Mouse (Mus musculus) heart, adult 9 months (tissue): ENCODE measurements around the gene BC048562.

Experiments
- DNase-seq, 2 experiments: peaks; one replicate each; pipeline ENCODE4 v3.0.0; 2022; ENCODE audit warnings: low spot score in 2 of 2

Gene BC048562

GRCm38 (mm10) chr9:108450292-108451169 is 14.2 kb downstream of the BC048562 start:
- no peak for DNase-seq

- DNase-seq: no peak
These were observed 14.8 kb downstream of the BC048562 start for GRCm38 (mm10) chr9:108451170-108451493.

- DNase-seq: no peak
These were observed 15.4 kb downstream of the BC048562 start for GRCm38 (mm10) chr9:108451519-108452160.

DNA sequence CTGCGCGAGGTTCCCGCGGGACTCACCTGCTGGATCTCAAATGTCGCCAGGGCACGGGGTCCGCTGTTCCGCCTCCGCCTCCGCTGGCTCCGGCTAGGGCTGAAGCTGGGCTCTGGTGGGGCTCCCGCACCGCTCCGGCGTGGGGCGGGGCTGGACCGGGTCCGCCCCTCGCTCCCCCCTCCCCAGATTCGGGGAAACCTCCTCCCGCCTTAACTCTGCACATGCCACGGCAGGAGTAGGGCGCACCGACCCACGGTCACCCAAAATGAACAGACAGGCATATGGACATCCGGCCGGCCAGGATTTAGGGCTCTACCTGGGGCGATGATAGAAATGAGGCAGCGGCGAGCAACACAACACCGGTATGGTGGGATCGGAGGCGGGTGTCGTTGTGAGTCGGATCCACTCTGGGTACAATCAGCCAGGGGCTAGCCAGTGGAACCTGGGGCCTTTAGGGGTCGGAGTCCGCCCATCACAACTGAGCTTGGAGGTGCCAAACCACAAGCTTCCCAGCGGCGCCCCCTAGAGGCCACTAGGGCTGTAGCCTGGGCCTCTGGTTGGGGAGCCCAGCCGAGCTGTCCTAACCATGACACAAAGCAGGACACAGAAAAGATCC is 16.1 kb downstream of the BC048562 start:
- peak; percentile 73 to 86 for DNase-seq

- DNase-seq: no peak
These were observed 16.6 kb downstream of the BC048562 start for GRCm38 (mm10) chr9:108452911-108453310.

DNA sequence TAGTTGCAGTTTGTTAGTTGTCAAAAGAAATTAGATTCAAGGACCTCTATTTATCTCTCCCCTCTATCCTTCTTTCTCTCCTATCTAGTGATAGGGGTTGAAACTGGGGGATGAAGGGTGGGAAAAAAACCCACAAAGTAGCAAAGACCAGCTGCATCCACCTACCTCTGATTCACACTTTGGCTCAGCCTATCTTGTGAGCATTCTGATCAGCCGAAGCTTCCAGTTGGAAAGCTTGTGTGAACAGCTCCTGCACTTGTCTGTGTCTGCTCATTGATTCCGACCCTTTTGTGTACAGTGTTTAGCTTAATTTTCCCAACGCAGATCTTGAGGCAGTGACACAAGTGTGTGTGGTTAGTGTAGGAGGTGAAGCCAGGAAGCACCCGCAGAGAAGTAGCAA is 17.2 kb downstream of the BC048562 start:
- no peak for DNase-seq

DNA sequence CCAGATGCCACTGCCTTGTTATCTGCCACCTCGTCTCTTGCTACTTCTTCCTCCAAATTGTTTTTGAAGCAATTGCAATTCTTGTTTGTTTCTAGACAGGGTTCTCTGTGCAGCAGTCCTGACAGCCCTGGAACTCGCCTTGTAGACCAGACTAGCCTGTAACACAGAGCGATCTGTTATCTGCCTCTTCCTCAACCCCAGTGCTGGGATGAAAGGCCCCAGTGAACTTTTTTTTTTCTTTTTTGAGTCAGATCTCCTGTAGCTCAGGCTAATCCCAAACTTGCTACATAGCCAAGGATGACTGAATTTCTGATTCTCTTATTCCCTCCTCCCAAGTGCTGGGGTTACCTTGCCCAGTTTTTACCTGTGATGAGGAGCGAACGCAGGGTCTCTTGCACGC is 18.1 kb downstream of the BC048562 start:
- DNase-seq: no peak

GRCm38 (mm10) chr9:108455747-108456571 is 19.7 kb downstream of the BC048562 start:
- no peak for DNase-seq

DNA sequence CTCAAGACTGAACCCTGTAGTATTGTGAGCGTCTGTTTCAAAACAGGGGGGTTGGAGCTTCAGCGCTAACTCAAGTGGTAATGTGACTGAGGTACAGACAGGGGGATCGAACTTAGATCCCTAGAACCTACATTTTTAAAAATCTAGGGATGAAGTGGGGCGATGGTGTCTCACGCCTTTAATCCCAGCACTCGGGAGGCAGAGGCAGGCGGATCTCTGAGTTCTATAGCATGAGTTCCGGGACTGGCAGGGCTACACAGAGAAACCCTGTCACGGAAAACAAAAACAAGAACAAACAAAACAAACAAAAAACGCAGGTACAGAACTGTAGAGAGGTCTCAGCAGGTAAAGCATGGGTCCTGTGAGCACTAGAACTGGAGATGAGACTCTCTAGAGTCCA is 20.7 kb downstream of the BC048562 start:
- DNase-seq: no peak

GRCm38 (mm10) chr9:108459939-108460318 is 23.6 kb downstream of the BC048562 start:
- no peak for DNase-seq

DNA sequence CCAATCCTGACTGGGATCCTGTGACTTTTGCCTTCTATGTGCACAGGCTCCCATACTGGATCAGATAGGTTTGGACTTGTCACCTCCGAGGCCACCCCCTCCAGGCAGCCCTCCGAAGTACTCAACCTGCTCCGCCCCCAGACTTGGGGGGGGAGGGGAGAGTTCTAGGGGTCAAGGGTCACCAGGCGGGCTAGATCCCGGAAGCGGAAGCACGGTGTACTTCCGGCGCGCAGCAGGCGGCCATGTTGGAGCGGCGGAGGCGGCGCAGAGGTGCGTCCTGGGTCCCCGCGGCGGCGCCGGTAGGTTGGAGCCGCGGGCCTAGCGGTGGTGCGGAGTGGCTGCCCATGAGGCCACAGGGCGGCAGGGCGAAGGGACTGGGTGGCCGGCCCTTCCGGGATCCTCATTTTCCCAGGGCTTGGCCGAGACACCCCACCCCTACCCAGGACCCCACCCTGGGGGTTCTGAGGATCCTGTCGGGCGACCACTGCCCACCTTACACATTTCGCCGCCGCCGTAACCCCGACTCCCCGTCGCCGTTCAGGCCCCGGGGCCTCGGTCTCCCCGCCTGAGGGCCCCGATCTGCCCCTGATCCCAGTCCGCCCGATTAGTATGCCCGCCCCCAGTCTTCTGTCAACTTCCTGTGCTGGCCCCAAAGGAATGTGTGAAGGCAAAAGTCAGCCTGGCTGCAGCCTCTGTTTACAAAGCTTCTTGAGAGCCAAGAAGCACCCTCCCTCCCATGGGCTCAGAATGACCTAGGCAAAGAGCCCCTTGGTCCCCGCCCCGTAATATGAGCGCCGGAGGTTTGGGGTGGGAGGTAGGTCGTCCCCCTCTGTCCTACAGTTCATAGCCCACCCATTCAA is 24.3 kb downstream of the BC048562 start, which contains the start of gene Ccdc71:
TSS of gene Ccdc71 (plus strand) at position 209 of the 860 bp plus-strand sequence.
- DNase-seq: peak; percentile 83 to 85

GRCm38 (mm10) chr9:108461181-108461631 is 24.9 kb downstream of the BC048562 start, which contains the start of gene Klhdc8b:
Gene Klhdc8b, minus strand, starts transcription at chr9:108461581.
- no peak for DNase-seq

- DNase-seq: no peak
These were observed 25.4 kb downstream of the BC048562 start for GRCm38 (mm10) chr9:108461675-108462074.

DNA sequence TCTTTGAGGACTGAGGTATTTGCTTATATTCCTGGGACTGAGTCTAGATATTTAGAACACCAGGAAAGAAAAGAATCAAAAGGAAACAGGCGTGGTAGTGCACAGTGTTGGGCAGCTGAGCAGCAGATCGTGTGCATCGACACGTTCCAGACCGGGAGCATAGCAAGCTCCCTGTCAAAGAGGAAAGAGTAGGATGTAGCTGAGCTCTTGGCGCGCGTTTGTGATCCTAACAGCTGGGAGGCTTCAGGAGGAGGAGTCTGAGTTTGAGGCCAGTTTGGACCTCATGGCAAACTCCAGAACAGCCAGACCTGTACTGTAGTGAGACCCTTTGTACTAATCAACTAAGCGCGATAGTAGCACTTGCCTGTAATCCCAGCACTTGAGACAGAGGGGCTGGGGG is 25.9 kb downstream of the BC048562 start:
- peak in 1 of 2 experiments; percentile 63 for DNase-seq

DNA sequence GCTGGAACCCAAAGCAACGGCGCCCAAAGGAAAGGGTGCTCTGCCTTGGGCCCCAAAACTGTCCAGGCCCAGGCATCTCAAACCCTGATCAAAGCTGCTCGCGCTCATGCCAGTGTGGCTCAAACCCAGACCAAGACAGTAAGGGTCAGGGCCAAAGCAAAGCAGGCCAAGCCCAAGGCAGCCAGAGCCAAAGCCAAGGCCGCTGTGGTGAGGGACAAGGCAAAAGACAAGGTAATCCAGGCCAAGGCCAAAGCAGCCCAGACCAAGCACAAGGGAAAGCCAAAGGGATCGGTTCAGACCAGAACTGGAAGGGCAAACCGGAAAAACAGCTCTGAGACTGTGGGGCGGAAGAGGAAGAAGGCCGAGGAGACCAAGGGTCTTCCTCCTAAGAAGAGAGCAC is 27.4 kb downstream of the BC048562 start:
- DNase-seq: no peak

GRCm38 (mm10) chr9:108466219-108466618 is 29.9 kb downstream of the BC048562 start:
- no peak for DNase-seq

- no peak for DNase-seq
These were observed 33.1 kb downstream of the BC048562 start for GRCm38 (mm10) chr9:108469430-108469829.

- no peak for DNase-seq
These were observed 33.6 kb downstream of the BC048562 start for GRCm38 (mm10) chr9:108469845-108470244.

DNA sequence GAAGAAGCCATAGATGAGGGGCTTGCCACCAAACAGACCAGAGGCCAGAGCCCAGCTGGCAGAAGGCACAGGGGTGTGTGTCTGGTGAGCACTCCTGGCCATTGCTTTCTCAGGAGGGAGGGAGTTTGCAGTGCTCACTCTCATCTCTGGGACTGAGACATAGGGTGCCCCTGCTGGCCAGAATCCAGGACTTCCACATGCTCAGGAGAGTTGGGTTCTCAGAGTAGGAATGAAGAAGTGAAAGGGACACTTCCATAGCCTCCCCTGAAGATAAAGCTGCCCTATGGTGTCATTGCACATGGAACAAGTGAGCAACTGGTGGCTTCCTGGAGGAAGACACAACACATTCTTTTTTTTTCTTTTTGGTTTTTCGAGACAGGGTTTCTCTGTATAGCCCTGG is 38.2 kb downstream of the BC048562 start:
- no peak for DNase-seq

DNA sequence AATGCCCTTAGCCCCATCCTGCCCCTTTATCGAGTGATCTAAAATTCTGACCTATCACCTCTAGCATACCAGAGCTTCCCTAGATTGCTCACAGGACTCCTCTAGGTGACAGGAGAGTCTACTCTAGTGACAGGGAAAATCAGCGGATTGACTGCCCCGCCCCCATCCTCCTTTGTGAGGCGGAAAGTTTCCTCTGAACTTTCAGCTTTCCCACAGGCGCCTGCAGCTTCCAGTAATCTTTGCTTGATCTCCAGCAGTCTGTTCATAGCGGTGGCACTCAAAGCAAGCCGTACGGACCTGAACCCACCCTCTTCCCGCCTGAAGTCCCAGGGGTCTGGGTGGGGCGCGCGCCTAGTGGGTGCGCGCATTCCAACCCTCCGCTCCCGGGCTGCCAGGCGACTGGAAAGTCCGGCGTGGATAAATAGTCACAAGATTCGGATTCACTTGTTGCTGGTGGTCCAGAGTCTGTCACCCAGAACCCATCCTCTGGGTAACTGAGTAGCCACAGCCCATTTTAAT is 42.4 kb downstream of the BC048562 start:
- peak; percentile 92 to 93 for DNase-seq
